Mouse (Mus musculus): ENCODE data around the gene Trim46.
A peak's percentile ranks its signal among the peaks of the same experiment; 100 is the strongest.

Trim46 gene

DNA sequence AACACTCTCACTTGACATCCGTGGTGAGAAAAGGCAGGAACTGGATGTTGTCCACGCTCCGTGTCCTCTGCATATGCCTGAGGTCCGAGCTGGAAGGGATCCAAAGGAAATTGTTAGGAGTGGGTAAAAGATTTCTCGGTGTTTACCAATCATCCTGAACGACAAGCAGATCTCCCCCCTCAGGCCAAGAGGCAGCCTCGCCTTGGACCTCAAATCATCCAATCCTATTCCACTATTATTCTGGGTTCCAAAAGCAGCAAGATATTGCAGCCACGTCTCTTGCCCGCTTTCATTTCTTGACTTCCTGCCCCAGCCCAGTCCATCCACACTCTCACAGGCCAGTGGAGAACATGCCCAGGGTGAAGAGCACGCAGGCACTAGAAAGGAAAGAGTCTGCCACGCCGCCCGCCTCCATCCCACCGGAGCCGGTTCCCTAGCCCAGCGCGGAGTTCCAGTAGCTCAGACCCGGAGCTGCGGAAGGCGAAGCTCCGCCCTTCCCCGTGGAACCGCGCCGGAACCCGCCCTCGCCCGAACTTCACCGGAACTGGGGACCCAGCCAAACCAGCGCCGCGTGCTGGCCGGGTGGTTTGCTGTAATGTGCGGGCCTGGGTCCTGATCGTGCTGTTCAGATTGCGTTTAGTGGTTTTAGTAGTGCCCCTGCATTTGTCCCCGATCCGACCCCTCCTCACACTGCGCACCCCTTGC is 24.1 kb upstream of the Trim46 start, which contains the start of gene Slc50a1:
Slc50a1 (minus strand) TSS at position 520 of the 705 bp plus-strand sequence.
- peak; percentile 90 for DNase-seq

DNA sequence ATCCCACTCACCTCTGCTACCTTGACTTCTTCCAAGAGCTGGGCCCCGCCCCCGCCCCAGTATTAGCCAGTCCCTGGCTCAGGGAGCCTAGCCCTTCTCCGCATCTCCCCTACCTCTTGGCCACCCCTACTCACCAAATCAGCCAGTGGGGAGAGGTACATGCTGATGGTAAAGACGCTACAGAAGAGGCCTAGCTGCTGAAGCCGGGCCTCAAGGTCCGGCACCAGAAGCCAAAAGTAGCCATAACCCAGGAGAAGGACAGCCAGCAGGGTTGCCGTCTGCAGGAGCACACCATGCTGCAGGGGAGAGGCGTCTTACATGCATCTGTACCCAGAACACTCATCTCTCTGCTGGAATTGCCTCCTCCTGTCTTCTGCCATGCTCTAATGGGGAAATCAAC is 22.8 kb upstream of the Trim46 start:
- DNase-seq, result no peak

DNA sequence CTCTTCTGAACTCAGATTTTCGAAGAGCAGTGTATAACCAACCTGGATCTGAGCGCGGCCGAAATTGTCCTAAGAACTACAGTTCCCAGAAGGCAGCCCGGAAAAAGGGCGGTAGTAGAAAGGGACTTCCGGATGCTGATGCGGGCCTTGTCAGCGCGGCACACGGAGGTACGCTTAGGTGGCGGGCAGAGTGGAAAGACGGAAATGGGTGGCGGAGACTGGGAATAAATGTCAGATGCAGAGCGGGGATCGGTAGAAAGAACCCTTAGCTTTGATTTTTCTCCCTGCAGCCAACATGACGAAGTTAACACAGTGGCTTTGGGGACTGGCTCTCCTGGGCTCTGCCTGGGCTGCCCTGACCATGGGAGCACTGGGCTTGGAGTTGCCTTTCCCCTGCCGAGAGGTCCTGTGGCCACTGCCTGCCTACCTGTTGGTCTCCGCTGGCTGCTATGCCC is 20.4 kb upstream of the Trim46 start:
- peak; percentile 90 for DNase-seq

DNA sequence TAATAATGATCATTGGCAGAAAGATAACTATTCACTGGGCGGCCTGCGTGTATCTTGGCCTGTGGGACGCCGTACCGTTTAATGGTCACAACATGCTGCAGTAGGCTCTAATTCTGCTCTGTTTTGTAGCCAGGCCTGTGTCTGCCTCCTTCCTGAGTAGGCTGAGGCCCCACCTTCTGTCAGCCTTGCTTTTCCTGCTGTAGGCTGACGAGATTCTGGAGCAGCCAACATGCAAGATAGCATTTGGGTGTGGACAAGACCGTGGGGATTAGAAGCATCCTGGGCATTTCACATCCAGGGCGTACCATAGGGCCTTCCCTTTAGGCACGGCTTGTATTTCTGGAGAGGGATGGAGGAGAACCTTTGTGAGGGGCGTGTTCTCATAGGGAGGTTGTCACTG is 16.3 kb upstream of the Trim46 start:
- peak; percentile 70 for DNase-seq

DNA sequence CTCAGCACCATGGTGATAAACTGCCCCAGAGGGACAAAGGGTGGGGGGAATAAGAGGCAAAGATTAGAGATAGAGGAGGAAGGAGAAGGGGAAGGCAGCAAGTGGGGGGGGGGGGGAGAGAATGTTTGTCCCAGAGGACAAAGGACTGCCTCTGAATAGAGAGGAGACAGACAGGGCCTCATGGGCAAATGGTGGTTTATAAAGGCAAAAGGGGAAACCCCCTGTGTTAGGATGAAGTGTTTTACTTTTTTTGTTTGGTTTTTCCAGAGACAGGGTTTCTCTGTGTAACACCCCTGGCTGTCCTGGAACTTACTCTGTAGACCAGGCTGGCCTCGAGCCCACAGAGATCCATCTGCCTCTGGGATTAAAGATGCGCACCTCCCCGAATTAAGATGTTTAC is 14.1 kb upstream of the Trim46 start:
- DNase-seq, result no peak

DNA sequence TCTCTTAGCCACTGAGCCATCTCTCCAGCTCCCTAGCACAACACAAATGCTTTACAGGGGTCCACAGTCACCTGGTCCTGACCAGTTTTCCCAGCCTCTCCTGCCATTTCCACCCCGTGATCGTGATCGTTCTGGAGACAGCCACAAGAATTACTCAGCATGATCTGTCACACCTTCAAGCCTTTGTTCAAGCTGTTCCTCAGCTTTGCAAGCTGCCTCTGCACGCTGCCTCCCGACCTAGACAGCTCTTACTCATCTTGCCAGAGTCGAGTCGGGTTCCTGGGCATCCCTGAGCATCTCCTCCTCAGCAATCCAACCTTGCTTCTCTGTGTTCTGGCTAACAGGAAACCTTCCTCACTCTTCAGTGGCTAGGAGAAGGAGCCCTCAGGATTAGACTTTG is 13.0 kb upstream of the Trim46 start, which contains the start of gene Dpm3:
Dpm3 (plus strand) TSS at position 283 of the 400 bp plus-strand sequence.
- no peak for DNase-seq

DNA sequence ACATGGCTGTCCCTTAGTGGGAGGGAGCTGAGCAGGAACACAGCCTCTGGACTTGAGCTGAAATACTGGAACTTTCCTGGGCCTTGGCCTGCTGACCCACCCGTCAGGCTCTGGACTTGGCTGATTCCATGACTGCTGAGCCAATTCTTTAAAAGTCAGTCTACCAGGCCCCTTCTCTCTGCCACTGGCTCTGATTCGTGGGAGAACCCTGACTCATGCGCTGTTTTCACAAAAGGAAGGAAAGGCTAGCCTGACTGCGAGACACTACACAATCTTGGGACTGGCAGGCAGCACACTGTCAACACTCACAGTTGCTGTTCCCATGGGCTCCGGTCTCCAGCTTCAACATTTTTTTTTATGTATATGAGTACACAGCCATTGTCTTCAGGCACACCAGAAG is 10.1 kb upstream of the Trim46 start:
- no peak for DNase-seq

DNA sequence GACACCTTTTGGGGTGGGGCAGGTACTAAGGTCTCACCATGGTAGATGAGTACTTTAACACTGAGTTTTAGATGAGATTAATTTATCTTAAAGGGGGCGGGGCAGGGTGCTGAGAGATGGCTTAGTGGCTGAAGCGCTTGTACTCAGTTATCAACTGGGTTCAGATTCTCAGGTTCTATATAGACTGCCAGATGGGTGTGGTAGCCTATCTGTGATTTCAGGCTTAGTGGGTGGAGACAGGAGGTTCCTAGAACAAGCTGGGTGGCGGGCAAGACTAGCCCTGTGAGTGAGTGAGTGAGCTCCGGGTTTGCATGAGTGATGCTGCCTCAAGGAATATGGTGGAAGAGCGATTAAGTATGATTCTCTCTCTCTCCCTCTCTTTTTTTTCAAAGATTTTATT is 8.9 kb upstream of the Trim46 start:
- DNase-seq, result no peak

DNA sequence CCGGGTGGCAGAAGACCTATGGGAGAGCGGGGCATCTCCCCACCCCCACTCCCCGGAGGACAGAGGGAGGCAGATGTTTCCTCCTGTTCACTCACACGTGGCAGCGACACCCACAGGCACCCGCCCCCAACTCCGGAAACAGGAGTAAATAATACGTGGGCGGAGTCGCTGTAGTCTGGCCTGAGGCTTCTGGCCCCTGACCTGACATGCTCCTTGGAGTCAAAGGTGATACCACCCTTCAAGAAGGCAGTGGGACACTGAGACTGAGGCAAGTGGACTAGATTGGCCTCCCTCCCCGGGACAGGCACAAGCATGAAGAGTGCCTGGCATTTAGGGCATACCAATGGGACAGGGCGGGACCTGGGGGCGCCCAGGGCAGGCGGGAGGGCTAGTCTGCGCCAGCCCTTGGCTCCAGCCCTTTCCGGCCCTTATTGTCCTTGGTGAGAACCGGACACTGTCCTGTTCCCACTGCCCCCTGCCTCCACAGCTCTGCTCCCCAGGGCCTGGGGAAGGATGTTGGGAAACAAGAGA is 5.3 kb upstream of the Trim46 start:
- DNase-seq, result peak; percentile 91

DNA sequence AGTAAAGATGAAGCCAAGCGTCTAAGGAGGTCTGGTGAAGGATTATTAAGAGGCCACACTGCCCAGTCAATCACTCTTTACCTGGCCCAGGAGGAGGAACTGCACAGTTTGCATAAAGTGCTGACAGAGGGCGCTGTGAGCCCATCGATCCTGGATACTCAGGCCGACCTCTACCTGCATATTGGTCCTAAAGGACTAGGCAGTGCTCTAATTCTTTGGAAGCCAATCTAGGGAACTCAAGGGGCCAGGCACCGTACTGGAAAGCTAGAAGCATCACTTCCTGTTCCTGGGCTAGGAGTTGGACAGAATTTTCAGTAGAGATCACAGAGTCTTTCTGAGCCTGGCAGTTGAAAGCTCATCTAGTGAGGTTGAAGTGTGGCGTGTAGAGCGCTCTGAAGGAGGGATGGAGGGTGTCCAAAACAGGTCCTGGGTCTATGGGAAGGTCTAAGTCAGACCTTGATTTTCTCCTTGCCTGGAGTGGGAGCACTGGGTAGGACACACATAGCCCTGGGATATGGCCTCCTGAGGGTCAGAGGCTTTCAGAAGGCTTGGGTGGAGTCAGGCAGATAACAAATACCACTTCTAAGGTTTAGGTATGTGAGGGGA is 4.4 kb upstream of the Trim46 start:
- DNase-seq, result peak; percentile 92

DNA sequence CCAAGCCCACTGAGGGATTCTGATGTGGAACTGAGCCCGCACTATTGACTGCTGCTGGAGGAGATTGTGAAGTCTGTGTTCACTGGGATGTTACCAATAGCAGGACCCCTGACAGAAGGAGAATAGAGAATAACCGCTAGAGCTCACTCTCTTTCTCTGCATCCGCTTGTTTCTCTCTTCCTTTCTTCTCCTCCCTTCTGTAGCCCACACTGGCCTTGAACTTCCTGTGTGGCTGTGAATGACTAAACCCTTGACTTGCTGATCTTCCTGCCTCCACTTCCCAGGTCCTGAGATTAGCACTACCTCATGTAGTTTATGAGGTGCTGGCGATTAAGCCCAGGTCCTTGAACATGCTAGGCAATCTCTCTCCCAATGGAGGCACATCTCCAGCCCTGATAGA is 1.4 kb upstream of the Trim46 start:
- no peak for DNase-seq

DNA sequence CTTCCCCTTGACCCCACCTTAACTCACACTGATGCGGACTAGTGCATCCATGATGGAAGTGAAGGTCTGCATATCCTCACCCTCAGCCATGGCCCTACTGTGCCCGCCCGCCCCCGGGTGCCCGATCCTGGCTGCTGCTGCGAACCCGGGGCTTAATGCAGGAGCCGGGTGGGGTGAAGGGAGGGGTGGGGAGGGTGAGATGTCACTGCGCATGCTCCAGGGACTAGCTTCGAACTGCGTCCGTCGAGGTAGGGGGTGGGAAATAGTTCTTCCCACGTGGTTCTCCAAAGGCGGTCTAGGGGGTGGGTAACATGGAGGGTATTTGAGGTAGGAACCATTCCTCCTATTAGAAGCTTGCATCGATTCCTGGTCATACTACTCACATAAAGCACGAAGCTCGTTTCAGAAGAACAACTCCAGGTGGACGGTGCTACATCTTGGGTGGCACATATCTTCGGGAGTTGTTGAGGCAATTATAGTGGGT is 379 bp downstream of the Trim46 start, which contains the start of gene Krtcap2:
Krtcap2 (plus strand) TSS at position 279 of the 484 bp plus-strand sequence.
- DNase-seq, result no peak

DNA sequence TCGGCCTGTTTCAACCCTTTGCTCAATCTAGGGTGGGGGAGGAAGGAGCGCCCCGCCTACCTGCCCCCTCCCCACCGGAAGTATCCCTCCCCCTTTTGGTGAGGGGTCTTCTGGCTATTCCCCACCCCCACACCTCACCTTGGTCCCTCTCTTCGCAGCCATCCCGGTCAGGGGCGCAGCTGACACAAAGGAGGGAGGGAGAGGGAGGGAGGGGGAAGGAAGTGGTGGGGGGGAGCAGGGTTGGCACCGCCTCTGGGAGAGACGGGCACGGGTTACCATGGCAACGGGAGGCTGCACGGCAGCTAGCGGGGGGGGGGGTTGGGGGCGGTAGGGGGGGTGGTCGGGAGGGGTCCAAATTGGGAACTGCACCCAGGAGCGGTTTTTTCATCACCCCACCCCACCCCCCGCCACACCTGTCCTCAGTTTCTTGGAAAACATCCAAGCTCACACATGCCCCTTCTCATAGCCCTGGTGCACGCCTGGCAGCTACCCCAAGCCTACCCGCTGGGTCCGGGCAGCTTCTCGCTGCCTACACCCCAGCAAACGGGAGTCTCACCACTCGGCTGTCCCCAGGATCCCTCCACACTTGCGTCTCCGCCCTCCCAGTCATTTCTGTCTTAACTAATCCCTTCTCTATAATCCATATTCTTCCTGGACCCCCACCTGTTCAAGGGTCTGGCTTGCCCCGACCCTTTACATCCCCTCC is 974 bp downstream of the Trim46 start:
- no peak for DNase-seq

DNA sequence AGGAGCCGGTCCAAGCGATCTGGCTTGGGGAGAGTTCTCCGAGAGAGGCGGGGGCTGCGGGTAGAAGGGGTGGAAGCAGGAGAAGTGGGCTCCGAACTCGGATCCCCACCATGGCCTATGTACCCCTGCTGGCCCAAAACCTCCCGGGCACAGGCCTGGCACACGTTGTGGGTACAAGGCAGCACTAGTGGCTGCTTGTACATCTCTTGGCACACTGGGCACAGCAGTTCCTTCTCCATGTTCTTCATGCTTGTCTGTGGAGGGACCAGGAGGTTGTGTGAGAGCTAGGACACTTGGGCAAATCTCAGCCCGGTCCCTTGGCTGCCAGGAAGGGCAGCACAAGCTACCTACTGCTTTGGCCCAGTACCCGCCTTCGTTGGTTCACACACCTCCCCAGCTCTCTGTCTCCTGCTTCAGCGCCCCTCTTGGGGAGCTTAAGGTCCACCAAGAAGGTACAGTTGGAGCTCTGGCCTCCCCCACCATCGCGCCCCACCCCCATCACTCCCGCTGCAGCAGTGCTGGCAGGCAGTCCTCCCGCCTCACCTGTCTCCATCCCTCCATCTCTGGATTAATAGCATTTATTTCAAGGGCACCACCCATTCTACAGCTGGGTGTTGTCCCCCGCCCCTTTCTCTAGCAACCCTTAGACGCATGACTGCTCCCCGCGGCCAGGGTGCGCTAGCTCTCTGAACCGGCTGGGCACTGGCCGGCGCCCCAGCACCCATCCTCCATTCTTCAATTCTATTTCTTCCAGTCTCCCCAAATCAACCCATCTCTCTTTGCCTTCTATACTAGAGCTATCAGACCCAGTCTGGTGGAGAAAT is 1.7 kb downstream of the Trim46 start:
- DNase-seq, result peak; percentile 50

DNA sequence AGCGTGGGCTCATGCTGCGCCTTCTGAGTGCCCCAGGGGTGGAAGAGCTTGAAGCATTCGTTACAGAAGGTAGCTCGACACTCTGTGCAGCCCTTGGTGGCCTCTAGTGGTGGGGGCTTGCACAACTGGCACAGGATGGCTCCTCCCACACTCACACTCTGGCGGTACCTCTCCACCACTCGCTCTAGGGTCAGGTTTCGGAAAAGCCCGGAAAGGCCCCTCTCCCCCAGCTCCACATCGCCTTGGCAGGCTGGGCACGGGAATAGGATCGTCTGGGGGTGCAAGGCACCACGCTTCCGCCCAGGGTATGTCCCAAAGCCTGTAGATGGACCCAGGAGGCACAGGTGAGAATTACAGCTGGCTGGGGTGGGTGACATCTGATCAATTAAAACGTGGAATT is 2.5 kb downstream of the Trim46 start:
- peak; percentile 89 for DNase-seq

DNA sequence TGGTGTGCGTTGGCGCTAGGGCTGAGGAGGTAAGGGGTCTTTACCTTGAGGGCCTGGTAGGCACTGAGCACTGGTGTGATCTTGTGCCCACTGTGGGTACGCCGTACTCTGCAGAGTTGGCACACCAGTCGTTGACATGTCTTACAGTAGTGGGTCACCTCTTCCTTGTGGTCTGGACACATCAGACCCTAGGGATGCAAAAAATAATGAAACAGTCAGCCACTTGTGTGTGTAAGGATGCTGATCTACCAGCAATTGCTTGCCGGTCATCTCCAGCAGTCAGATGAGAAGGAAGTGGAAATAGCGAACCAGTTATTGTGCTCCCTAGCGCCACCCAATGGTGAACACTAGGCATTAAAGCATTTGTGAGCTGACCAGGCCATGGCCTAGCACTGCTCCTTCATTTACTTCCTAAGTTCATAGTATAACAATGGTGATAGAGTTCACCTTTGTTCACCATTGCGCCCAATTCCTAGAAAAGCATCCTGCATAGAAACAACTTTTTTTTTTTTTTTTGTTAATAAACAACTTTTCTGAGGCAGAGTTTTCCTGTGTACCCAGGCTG is 3.7 kb downstream of the Trim46 start:
- peak; percentile 76 for DNase-seq

DNA sequence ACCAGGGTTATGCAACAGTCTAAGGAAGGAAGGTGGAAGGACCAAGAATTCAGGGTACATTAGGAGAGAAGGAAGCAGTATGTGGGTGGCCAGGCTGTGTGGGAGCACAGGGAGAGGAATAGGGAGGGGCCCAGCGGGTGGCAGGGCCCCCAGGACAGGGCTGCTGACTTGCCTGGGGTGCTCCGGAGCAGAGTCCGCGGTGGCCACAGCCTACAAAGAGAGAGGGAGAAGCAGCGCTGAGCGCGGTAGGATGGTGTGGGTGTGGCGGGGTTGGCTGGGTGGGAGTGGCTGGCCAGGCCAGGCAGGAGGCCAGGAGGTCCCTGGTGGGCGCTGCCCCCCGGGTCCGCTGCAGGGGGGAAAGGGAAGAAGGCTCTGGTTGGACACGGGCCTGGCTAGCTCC is 7.6 kb downstream of the Trim46 start:
- DNase-seq, result peak; percentile 54

DNA sequence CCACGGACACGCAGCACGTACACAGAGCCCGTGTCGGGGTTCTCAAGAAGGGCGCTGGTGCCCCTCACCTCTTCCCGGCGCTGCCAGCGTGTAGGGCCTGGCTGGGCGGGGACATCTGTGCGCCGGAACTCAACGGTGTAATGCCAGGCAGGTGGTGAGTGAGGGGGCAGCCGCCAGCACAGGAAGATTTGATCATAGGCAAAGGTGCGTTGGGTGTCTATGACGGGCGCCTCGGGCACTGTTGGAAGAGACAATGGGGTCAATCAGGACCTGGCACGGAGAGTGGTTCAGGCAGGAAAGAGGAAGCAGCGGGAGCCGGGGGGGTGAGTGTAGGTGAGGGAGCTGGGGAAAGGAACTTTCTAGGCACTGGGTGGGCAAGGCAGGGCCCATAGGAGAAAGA is 8.4 kb downstream of the Trim46 start:
- DNase-seq, result no peak

DNA sequence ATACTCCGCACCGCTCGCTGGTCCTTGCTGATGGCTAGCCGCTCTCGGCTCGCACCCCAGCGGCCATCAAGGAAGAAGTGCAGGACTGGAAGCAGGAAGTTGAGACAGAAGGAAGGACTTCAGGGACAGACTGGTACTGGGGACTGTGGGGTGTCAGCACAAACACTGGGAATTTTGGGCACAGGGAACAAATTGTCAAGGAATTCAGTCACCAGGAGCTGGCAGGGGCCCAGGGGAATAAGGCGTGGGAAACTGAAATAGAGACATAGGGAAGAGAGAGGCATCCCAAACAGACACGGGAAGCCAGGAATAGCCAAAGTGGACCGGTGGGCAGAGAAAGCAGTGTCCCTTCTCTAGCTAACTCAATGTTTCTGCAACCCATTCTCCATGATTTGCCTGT is 9.6 kb downstream of the Trim46 start:
- DNase-seq, result no peak

DNA sequence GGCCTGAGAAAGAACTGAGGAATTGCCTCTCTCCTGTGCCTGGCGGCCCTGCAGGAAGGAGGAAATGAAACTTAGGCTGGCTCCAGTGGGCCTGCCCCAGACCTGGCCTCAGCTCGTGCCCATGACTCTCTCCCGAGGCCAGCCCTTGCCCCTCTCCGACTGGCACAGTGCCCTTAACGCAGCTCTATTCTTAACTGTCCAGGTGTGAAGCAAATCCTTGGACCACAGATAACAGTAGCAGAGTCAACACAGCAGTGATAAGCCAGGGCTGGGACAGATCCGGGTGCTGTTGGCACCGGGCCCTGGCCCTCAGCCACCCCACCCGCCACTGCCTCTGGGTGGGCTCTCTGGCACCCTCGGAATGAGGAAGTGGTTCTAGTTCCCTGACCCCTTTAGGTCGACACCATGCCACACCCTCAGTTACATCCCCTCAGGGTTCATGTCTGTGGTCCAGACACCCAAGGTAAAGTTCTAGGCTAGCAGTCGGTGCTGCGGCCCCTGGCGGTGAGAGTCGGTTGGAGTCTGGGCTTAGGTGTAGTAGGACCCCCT is 12.5 kb downstream of the Trim46 start:
- DNase-seq, result peak; percentile 75

DNA sequence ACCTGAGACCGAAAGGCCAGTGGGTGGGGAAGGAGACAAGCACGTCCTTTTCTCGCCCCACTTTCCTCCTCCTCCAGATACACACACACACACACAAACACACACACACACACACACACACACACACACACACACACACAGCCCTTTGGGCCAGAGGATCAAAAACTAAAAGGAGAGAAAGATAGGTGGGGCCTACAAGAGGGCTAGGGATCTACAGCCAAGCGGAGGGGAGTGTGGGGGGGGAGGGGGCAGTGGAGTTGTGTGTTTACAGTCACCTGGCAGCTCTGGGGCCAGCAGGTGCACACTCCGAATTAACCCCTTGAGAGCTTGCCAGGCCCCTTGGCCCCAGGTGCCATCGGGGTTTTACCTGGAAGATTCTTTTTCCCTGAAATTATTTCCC is 13.5 kb downstream of the Trim46 start:
- peak; percentile 81 for DNase-seq

DNA sequence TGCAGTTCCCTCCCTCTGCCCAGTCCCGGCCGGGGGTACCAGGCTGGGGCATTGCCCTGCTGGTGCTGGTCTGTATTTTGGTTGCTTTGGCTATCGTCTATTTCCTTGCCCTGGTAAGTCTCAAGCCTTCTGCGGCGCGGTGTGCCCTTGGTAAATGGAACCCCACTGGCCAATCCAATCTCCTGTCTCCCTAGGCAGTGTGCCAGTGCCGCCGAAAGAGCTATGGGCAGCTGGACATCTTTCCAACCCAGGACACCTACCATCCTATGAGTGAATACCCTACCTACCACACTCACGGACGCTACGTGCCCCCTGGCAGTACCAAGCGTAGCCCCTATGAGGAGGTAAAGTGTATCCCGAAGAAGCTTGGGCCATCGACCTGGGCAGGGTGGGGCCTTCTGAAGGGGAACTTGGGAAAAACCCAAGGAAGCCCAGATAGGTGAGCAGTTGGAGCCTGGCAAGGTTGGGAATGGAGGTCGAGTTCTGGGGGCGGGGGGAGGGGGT is 14.3 kb downstream of the Trim46 start:
- no peak for DNase-seq
